Mouse (Mus musculus): ENCODE data around the gene Adprhl1. TPM values are rescaled to one million over a fixed set of nuclear protein-coding genes. Genes with fewer than 3 reads are reported as not detected.

The Adprhl1 gene
- polyA plus RNA-seq, 1 experiment: not detected

- Histone ChIP-seq H3K4me1 (ENCODE audit: control insufficient read depth, insufficient read depth, low read length) (no peaks in the 10 kb centered on the region; the same call in none of the 2 replicates), H3K27ac (ENCODE audit: control insufficient read depth, insufficient read depth, low read depth, low read length) (no peak overlapping the region), H3K36me3 (ENCODE audit: control insufficient read depth, insufficient read depth, low read length) (no peaks in the 10 kb centered on the region; the same call in 1 of the 2 replicates), H3K27me3 (ENCODE audit: control insufficient read depth, insufficient read depth, low read length) (no peaks in the 10 kb centered on the region), H3K4me3 (ENCODE audit: control insufficient read depth, low read depth, low read length) (no peak overlapping the region)
- no peak for TF ChIP-seq POLR2A (IDR thresholded peaks at IDR 0.05; ENCODE audit: control insufficient read depth, low read depth, low read length)
- TF ChIP-seq CTCF (IDR thresholded peaks at IDR 0.05; ENCODE audit: control insufficient read depth, insufficient read depth, insufficient replicate concordance, low read depth, low read length): no peak
These were observed 76.6 kb downstream of the Adprhl1 start for GRCm38 (mm10) chr8:13177173-13177852.

GRCm38 (mm10) chr8:13175650-13176049, 78.3 kb downstream of the Adprhl1 start:
- Histone ChIP-seq H3K4me1 (ENCODE audit: control insufficient read depth, insufficient read depth, low read length) (no peaks in the 10 kb centered on the region), H3K27ac (ENCODE audit: control insufficient read depth, insufficient read depth, low read depth, low read length) (no peak overlapping the region), H3K4me3 (ENCODE audit: control insufficient read depth, low read depth, low read length) (no peak overlapping the region), H3K36me3 (ENCODE audit: control insufficient read depth, insufficient read depth, low read length) (no peaks in the 10 kb centered on the region; the same call in 1 of the 2 replicates), H3K27me3 (ENCODE audit: control insufficient read depth, insufficient read depth, low read length) (no peaks in the 10 kb centered on the region)
- TF ChIP-seq CTCF (IDR thresholded peaks at IDR 0.05; ENCODE audit: control insufficient read depth, insufficient read depth, insufficient replicate concordance, low read depth, low read length) (no peak), POLR2A (IDR thresholded peaks at IDR 0.05; ENCODE audit: control insufficient read depth, low read depth, low read length) (no peak)

GRCm38 (mm10) chr8:13174811-13175210, 79.2 kb downstream of the Adprhl1 start:
- no peak overlapping the region for H3K27ac ChIP-seq (ENCODE audit: control insufficient read depth, insufficient read depth, low read depth, low read length)
- H3K4me1 ChIP-seq (ENCODE audit: control insufficient read depth, insufficient read depth, low read length): no peaks in the 10 kb centered on the region
- H3K36me3 ChIP-seq (ENCODE audit: control insufficient read depth, insufficient read depth, low read length): no peaks in the 10 kb centered on the region; the same call in 1 of the 2 replicates
- no peak overlapping the region for H3K4me3 ChIP-seq (ENCODE audit: control insufficient read depth, low read depth, low read length)
- H3K27me3 ChIP-seq (ENCODE audit: control insufficient read depth, insufficient read depth, low read length): no peaks in the 10 kb centered on the region
- TF ChIP-seq POLR2A (IDR thresholded peaks at IDR 0.05; ENCODE audit: control insufficient read depth, low read depth, low read length): no peak
- no peak for TF ChIP-seq CTCF (IDR thresholded peaks at IDR 0.05; ENCODE audit: control insufficient read depth, insufficient read depth, insufficient replicate concordance, low read depth, low read length)

GRCm38 (mm10) chr8:13174305-13174704, 79.7 kb downstream of the Adprhl1 start:
- H3K4me1 ChIP-seq (ENCODE audit: control insufficient read depth, insufficient read depth, low read length): no peaks in the 10 kb centered on the region
- TF ChIP-seq POLR2A (IDR thresholded peaks at IDR 0.05; ENCODE audit: control insufficient read depth, low read depth, low read length) (no peak), CTCF (IDR thresholded peaks at IDR 0.05; ENCODE audit: control insufficient read depth, insufficient read depth, insufficient replicate concordance, low read depth, low read length) (no peak)
- no peaks in the 10 kb centered on the region for H3K27me3 ChIP-seq (ENCODE audit: control insufficient read depth, insufficient read depth, low read length)
- no peaks in the 10 kb centered on the region; the same call in 1 of the 2 replicates for H3K36me3 ChIP-seq (ENCODE audit: control insufficient read depth, insufficient read depth, low read length)
- H3K27ac ChIP-seq (ENCODE audit: control insufficient read depth, insufficient read depth, low read depth, low read length): no peak overlapping the region
- no peak overlapping the region for H3K4me3 ChIP-seq (ENCODE audit: control insufficient read depth, low read depth, low read length)

Other genes starting within 250 kb of the Adprhl1 start
- 1.9 and 2.0 TPM in 2 replicates for gene F7, start 228.1 kb downstream of the Adprhl1 start, polyA plus RNA-seq (2012; rRNA removed)
- 0.86 and 1.0 TPM in 2 replicates for gene F10, start 216.9 kb downstream of the Adprhl1 start, polyA plus RNA-seq (2012; rRNA removed)
- 0.07 and 0.18 TPM in 2 replicates for gene Proz, start 193.2 kb downstream of the Adprhl1 start, polyA plus RNA-seq (2012; rRNA removed)
- 54.1 and 61.8 TPM in 2 replicates for gene Pcid2, start 148.7 kb downstream of the Adprhl1 start, polyA plus RNA-seq (2012; rRNA removed)
- gene Cul4a, start 148.5 kb downstream of the Adprhl1 start, polyA plus RNA-seq (2012; rRNA removed): 65.5 and 68.3 TPM in 2 replicates
- 583 and 634 TPM in 2 replicates for gene Lamp1, start 95.0 kb downstream of the Adprhl1 start, polyA plus RNA-seq (2012; rRNA removed)
- gene Grtp1, start 53.5 kb downstream of the Adprhl1 start, polyA plus RNA-seq (2012; rRNA removed): 1.6 and 97.7 TPM in 2 replicates
- 5.4 and 5.6 TPM in 2 replicates for gene Dcun1d2, start 34.0 kb upstream of the Adprhl1 start, polyA plus RNA-seq (2012; rRNA removed)
- gene Tmco3, start 34.0 kb upstream of the Adprhl1 start, polyA plus RNA-seq (2012; rRNA removed): 11.5 and 14.2 TPM in 2 replicates
- gene Tfdp1, start 84.6 kb upstream of the Adprhl1 start, polyA plus RNA-seq (2012; rRNA removed): 42.0 and 44.9 TPM in 2 replicates
- gene Atp4b, start 142.7 kb upstream of the Adprhl1 start, polyA plus RNA-seq (2012; rRNA removed): 0.10 TPM in 1 of 2 replicates, not detected in the other
- gene Grk1, start 150.9 kb upstream of the Adprhl1 start, polyA plus RNA-seq (2012; rRNA removed): 0.01 and 0.04 TPM in 2 replicates
- 4.0 TPM in 2 replicates for gene Tmem255b, start 181.0 kb upstream of the Adprhl1 start, polyA plus RNA-seq (2012; rRNA removed)
- 54.9 and 57.8 TPM in 2 replicates for gene Gas6, start 240.3 kb upstream of the Adprhl1 start, polyA plus RNA-seq (2012; rRNA removed)